Mouse (Mus musculus) gastrocnemius, postnatal 36 days (tissue): ENCODE results near the gene Ccdc9. TPM values are rescaled to one million over a fixed set of nuclear protein-coding genes. Genes with fewer than 3 reads are reported as not detected.
"Not testable (repeated sequence)": the region's sequence is repeated elsewhere in the genome, so short reads cannot be mapped to it uniquely, and the experiment has no call there.

Experiments
- DNase-seq, 2 experiments: peaks; one replicate each; pipeline ENCODE4 v3.0.0; 2022
- intact Hi-C: fragments of 180-260 bp; cut with DNase I; formaldehyde crosslinking; loops from one replicate; pipeline ENCODE4 v1.15.1; 2025
- total RNA-seq, 2 experiments: library from RNA; stranded (reverse); gene quantifications; 2 replicates each; pipeline ENCODE4 v1.2.3; 2021

The Ccdc9 gene
- total RNA-seq, 2 experiments from 2014 or later, result 40.7 to 44.6 TPM

DNA sequence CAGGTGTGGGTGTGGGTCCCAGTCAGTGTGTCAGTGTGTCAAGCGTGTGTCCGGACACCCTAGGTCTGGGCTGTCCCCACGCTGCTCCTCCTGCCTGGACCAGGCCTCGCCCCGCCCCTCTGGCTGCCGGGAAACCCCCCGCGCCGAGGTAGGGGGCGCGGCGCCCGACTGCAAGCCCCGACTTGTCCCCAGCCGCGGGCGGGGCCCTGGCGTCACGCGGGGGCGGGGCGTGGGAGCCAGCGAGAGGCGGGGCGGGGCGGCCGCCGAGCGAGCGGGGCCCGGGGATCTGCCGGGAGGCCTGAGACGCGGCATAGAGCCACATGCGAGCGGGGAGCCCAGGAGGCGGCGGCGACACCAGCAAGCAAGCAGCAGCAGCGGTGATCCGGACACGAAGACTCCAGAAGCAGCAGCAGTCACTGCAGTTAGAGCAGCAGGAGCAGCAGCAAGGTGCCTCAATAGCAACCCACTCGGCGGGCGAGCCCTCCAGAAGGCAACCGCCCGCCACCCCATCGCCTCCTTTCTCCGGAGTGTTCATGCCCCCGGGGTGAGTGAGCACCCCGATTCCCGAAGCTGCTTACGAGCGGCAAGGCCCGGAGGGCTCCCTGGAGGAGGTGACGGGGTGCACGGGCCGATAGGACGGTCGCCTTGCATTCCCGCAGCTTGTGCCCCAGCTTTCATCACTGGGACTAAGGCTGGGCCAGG, 22.9 kb upstream of the Ccdc9 start:
- DNase-seq, result peak; percentile 84 to 86
- intact Hi-C loops, result loop anchor here (5.0 kb wide), 1 partner anchor 63 kb away; no protein-coding TSS in a partner anchor

DNA sequence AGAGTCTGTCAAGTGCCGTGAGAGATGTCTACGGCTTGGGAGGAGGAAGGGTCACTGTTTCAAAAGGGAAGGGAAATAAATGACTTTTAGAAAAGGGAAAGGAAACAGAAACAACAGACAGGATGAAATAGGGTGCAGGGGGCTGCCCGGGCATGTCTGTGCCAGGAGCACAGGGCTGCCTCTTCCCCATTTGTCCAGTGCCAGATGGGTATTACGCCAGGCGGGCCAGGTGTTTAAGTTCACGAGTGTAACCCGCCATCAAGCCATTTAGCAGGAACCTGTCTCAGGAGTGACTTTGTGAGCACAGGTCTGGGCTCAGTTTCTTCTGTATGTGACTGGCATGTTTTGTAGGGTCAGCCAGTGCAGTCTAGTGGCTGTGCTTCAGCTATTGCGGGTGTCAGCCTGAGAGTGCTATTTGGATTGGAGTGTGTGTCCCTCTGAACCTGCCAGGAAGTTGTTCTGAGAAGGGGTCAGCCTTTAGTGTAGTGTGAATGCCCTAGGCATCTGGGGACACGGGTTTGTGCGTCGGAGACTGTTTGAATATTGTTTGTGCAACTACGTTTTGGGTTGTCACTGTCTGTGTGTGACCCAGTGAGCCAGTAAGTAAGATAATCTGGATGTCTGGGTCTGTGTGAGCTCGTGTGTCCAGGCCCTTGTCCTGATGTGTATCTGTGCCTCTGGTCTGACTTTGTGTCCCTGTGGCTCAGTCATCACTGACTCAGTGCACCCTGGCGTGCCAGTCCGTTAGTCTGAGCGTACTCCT, 22.1 kb upstream of the Ccdc9 start:
- DNase-seq, result no peak
- intact Hi-C loops, result no loop called here

DNA sequence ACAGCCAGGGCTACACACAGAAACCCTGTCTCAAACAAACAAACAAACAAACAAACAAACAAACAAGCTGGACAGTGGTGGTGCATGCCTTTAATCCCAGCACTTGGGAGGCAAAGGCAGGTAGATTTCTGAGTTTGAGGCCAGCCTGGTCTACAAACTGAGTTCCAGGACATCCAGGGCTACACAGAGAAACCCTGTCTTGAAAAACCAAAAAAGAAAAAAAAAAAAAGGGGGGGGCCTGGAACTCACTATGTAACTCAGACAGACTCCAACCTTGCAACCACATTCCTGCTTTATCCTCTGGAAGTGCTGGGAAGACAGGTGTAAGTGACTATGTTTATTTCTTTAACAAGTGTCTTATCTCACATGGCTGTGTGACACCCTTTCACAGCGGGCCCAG, 21.5 kb upstream of the Ccdc9 start, which contains the start of gene Bbc3:
Gene Bbc3 (plus strand): TSS at position 301 of the 400 bp plus-strand sequence.
- DNase-seq, intact Hi-C loops: not testable (repeated sequence)

- DNase-seq, intact Hi-C loops: not testable (repeated sequence)
Observed at GRCm38 (mm10) chr7:16307141-16307540, 20.5 kb upstream of the Ccdc9 start.

DNA sequence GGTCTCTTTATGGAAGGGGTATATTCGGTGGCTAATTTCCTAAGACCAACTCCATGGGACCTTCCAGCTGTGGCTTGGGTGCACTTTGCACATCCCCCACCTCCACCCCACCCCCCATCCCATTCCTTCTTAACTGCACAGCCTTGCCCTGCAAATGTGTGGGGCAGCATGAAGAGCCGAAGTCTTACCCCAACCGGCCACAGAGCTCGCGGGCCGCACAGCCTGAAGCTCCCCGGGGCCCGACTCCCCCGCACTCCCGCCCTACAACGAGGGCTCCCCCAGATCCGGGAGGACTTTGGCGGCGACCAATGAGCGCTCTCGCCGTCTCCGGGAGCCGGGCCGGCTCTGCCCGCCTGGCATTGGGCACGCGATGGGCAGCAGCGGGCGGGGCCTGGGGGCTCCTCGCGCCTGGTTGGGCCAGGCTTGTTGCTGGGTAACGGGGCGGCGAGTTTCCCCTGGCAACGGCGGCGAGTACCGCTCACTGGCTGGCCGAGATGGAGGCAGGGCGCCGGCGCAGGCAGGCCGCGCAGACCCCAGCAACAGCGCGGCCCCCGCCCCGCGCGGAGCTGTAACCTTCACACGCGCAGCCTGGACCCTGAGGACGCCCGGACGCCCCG, 12.9 kb upstream of the Ccdc9 start:
- DNase-seq, result peak; percentile 74 to 85
- intact Hi-C loops, result loop anchor here (10.0 kb wide), 1 partner anchor 315 kb away; the partner anchor contains the start of gene Arhgap35

DNA sequence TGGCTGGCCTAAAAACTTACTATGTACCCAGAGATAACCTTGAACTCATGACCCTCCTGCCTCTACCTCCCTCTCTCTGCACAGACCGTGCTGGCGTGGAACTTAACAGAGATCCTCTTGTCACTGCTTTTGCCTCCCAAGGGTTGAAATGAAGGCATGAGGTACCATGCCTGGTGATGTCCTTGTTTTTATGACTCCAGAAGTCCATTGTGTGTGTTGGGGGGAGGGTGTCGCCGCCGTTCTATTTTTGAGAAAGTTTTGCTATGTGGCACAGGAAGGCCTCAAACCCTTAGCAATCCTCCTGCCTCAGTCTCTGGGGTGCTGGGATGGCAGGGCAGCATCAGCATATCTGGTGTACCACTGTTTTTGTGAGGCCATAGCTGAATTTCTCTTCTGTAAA, 12.3 kb upstream of the Ccdc9 start:
- DNase-seq, result no peak
- intact Hi-C loops, result loop anchor here (10.0 kb wide), 1 partner anchor 316 kb away; the partner anchor contains the start of gene Arhgap35

- DNase-seq, result no peak
- intact Hi-C loops, result loop anchor here (2.0 to 10.0 kb wide), 2 partner anchors 15 to 317 kb away; partner anchors contain the start of gene Arhgap35
Observed at GRCm38 (mm10) chr7:16297616-16298015, 11.0 kb upstream of the Ccdc9 start.

DNA sequence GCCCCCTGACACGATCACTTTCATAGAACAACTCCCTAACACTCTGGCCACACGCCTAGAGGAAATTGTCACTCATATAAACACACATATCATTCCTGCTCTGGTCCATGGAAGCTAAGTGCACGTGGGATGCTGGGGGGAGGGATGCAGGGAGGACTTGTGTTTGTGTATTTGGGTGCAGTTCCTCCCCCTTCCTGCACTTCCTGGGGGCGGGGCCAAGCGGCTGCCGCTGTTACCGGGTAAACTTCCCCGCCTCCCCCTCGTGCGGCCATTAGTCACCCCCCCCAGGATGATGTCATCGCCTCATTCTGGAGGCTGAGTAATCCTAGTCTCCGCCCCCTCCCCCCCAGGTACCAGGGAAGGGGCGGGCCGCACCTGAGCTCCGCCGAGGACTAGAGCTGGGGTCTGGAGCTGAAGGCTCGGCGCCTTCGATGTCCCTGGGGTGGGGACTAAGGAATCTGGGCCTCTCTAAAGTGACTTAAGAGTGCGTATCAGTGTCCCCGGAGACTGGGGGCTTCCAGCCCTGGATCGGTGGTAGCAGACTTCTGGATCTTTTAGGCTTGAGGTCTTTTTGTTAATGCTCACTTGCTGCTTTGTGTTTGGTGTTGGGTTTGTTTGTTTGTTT, 10.3 kb upstream of the Ccdc9 start:
- intact Hi-C loops, result loop anchor here (2.0 to 10.0 kb wide), 2 partner anchors 16 to 318 kb away; partner anchors contain the start of gene Arhgap35
- DNase-seq, result peak; percentile 75 to 83

GRCm38 (mm10) chr7:16296146-16296545, 9.6 kb upstream of the Ccdc9 start:
- intact Hi-C loops, result loop anchor here (2.0 to 10.0 kb wide), 2 partner anchors 17 to 319 kb away; partner anchors contain the start of gene Arhgap35
- no peak for DNase-seq

DNA sequence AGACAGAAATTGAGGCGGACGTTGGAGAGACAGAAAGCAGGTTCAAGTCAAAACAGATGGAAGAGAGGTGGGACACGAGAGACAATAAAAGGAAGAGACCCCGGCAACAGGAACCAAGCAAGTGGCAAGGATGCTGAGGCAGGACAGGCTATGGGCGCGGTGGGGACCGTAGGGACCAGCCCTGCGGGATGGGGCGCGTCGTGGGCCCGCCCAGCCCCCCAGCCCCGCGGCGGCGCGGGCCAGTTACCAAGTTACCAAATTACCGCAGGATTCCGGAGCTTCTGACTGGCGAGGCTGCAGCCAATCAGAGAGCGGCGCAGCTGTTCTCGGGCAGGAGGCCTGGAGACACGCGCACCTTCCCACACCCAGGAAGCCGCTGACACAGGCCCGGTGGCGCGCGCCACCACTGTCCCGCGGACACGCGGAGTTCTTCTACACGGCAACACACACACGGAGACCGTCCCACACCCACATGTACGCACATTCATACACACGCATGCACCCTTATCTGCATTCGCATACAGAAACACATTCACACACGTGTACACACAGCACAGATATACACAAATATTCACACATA, 8.8 kb upstream of the Ccdc9 start:
- DNase-seq, result peak; percentile 74 to 76
- intact Hi-C loops, result loop anchor here (10.0 kb wide), 1 partner anchor 319 kb away; the partner anchor contains the start of gene Arhgap35

- intact Hi-C loops, result loop anchor here (1.0 to 10.0 kb wide), 4 partner anchors 32 to 320 kb away; partner anchors contain the start of gene Arhgap35
- DNase-seq, result peak; percentile 91 to 96
Observed at GRCm38 (mm10) chr7:16294837-16295236, 8.2 kb upstream of the Ccdc9 start.

- DNase-seq, result no peak
- intact Hi-C loops, result loop anchor here (1.0 to 10.0 kb wide), 4 partner anchors 33 to 320 kb away; partner anchors contain the start of gene Arhgap35
Observed at GRCm38 (mm10) chr7:16294346-16294745, 7.8 kb upstream of the Ccdc9 start.

GRCm38 (mm10) chr7:16287791-16288190, 1.2 kb upstream of the Ccdc9 start:
- DNase-seq, result no peak
- intact Hi-C loops, result no loop called here

GRCm38 (mm10) chr7:16287016-16287415, 421 bp upstream of the Ccdc9 start:
- no peak for DNase-seq
- intact Hi-C loops, result no loop called here

DNA sequence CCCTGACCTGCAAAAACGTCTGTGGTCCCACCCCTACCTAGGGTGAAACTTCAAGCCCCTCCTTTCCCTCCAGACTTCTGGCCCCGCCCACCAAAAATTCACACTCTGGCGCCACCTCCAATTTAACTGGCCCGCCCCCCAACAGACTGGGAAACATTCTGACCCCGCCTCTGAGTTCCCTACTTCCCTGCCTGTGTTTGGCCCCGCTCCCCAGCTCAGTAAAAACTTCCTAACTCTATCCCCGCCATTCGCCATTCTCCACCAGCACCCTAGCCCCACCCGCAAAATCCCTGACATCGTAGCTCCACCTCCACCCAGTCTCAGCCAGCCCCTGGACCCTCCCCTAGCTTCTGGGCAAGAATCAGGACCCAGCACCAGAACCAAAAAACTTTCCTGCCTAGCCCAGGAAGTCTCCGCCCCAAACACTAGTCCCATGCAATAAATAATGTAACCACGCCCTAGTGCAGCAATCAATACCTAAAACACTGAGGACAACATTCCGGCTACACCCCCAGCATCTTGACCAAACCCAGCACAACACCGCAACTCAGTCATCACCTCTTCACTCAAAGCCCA, 1.1 kb downstream of the Ccdc9 start:
- intact Hi-C loops, result no loop called here
- DNase-seq, result peak; percentile 76 to 81

DNA sequence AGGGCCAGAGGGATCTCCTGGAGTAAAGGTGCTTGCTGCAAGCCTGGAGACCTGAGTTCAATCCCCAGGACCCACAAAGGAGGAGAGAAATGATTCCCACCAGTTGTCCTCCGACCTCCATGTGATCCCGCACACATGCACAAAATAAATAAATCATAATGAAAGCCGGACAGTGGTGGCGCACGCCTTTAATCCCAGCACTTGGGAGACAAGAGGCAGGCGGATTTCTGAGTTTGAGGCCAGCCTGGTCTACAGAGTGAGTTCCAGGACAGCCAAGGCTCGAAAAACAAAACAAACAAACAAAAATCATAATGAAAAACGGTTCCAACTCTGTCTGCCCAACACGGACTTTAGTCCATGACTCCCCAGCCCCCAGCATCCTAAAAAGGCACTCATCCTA, 1.7 kb downstream of the Ccdc9 start:
- intact Hi-C loops, result no loop called here
- DNase-seq, result no peak

DNA sequence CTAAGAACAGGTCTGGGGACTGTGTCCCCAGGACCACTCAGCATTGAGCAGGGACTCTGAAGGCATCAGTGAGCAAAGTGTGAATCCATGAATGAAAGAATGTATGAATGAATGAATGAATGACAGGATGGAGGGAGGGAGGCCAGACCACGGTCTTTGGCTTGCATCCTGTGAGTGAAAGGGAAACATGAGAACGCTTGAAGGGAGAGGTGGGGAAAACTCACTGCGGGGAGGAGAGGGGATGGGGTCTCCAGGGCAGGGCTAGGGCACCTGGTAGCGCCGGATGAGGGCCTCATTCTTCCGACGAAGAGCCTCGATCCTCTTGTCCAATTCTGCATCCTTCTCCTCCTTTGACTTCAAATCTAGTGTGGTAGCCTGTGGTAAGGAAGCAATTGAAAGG, 2.6 kb downstream of the Ccdc9 start:
- no peak for DNase-seq
- intact Hi-C loops, result no loop called here

DNA sequence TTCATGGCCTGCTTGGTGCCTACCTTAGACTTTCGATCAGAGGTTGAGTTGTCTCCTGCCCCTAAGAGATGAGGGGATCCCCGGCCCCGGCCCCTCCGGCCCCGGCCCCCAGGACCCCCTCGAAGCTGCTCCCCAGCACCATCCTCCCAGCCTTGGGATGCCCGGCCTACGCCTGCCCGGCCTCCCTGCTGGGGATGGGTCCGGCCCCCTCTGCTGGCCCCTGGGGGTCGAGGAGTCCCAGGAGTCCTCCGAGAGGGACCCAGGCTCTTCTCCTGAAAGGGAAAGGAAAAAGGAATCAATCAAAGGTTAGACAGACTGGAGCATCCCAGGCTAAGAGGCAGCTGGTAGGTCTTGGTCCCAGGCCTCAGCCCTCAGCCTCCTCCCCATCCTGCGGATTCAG, 4.3 kb downstream of the Ccdc9 start:
- intact Hi-C loops, result no loop called here
- no peak for DNase-seq

GRCm38 (mm10) chr7:16280721-16281120, 5.9 kb downstream of the Ccdc9 start:
- intact Hi-C loops, result no loop called here
- DNase-seq, result no peak
